Mouse (Mus musculus) liver, adult 2 months (tissue): Measurements from ENCODE around the gene Spryd3. TPM values are rescaled to one million over a fixed set of nuclear protein-coding genes. Genes with fewer than 3 reads are reported as not detected.

Experiments
- DNase-seq: peaks from one replicate; pipeline ENCODE4 v3.0.0-alpha.2; 2011; ENCODE audit warnings: low read depth, low spot score; ENCODE audit errors: extremely low read depth
- H3K27ac ChIP-seq: fragments of 200-500 bp; replicated peaks from 2 replicates; pipeline ENCODE4 v1.5.1; 2012; ENCODE audit warnings: low read depth, mild to moderate bottlenecking, control low read depth, inconsistent platforms, low read length; ENCODE audit not compliant: insufficient read depth
- H3K27me3 ChIP-seq: fragments of 200-500 bp; 2 replicates; pipeline ENCODE4 v1.6.1; 2012; ENCODE audit warnings: mild to moderate bottlenecking, moderate library complexity, low read length, inconsistent platforms; ENCODE audit not compliant: control insufficient read depth, insufficient read depth
- H3K36me3 ChIP-seq: fragments of 200-500 bp; 2 replicates; pipeline ENCODE4 v1.6.1; 2012; ENCODE audit warnings: low read length, inconsistent platforms; ENCODE audit not compliant: control insufficient read depth, insufficient read depth
- H3K4me1 ChIP-seq: fragments of 200-500 bp; 2 replicates; pipeline ENCODE4 v1.6.1; 2011; ENCODE audit warnings: low read length; ENCODE audit not compliant: control insufficient read depth, insufficient read depth
- H3K4me3 ChIP-seq: fragments of 200-500 bp; 2 replicates; pipeline ENCODE4 v1.5.1; 2011; ENCODE audit warnings: low read depth, mild to moderate bottlenecking, control low read depth, low read length, moderate library complexity; ENCODE audit not compliant: insufficient read depth
- H3K79me2 ChIP-seq: fragments of 200-500 bp; 2 replicates; pipeline ENCODE4 v1.6.1; 2012; ENCODE audit warnings: inconsistent platforms, mild to moderate bottlenecking, low read length, moderate library complexity; ENCODE audit not compliant: control insufficient read depth, insufficient read depth
- H3K9ac ChIP-seq: fragments of 200-500 bp; 2 replicates; pipeline ENCODE4 v1.6.1; 2012; ENCODE audit warnings: low read depth, mild to moderate bottlenecking, control low read depth, inconsistent platforms, low read length
- CTCF ChIP-seq: fragments of 200-500 bp; IDR thresholded peaks from 2 replicates; pipeline ENCODE4 v1.5.1; 2011; ENCODE audit warnings: low read depth, low read length, control low read depth
- POLR2A ChIP-seq: fragments of 200-500 bp; IDR thresholded peaks from 2 replicates; pipeline ENCODE4 v1.6.1; 2011; ENCODE audit warnings: low read length, control low read depth; ENCODE audit not compliant: insufficient read depth; ENCODE audit errors: extremely low read depth
- WGBS: fragments of 180-500 bp; shearing (Covaris S2); methylation state at CpG from one replicate; pipeline ENCODE4 v1.1.7; 2018; 5-methylcytosine and 5-hydroxymethylcytosine counted together
- polyA plus RNA-seq: library from polyadenylated mRNA; depleted of rRNA; stranded (reverse); fragments of >200 nt; gene quantifications from 2 replicates; pipeline ENCODE4 v1.2.3, GENCODE M21; 2012; rRNA removed
- total RNA-seq: library from RNA; depleted of rRNA; stranded (reverse); fragments of >200 nt; gene quantifications from 2 replicates; pipeline ENCODE4 v1.2.3, GENCODE M21; 2014; rRNA removed

Spryd3 gene
- 9.2 and 12.1 TPM in 2 replicates for total RNA-seq
- 20.7 and 22.6 TPM in 2 replicates for polyA plus RNA-seq

DNA sequence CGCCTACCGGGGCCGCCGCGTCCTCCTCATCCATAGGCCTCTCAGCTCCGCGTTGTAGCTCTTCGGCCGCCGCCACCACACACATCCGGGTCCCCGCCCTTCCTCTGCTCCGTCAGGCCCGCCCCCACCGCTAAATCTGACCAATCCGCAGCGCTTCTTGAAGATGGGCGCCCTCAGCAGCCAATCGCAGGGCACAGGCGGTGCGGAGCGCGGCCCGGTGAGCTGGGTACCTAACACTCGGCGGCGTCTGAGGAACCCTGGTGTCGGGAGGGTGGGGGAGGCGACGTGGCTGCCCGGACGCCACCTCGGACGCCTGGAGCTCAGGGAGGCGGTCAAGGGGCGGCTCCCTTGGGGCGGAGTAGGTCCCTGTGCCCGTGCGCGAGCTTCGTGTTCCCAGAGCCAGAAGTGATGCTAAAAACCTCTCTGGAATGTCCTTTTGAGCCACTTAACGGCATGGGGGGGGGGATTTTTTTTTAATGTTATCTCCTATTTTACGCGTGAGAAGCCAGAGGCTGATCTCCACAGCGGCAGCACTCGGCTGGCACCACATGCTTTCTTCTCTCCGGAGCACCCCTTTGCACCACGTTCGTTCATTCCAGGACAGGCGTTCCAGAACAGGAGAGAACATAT is at the start of gene Spryd3:
TSS of gene Spryd3 (minus strand) at position 106 of the 630 bp plus-strand sequence.
- H3K27me3 ChIP-seq: no peaks in the 10 kb centered on the region
- WGBS: 2% methylated on average over 50 of the region's 50 CpGs
- H3K79me2 ChIP-seq: no peaks in the 10 kb centered on the region
- peaks cover 6% of the 10 kb centered on the region for H3K4me1 ChIP-seq
- peak within 1 kb of the TSS; percentile 27 for H3K27ac ChIP-seq
- H3K9ac ChIP-seq: peak within 1 kb of the TSS; percentile 76
- peaks cover 3% of the 10 kb centered on the region; the same call in 1 of the 2 replicates for H3K36me3 ChIP-seq
- peak within 1 kb of the TSS; percentile 87 for H3K4me3 ChIP-seq
- TF ChIP-seq POLR2A (0 out of 2 replicates have a peak, but pooled peaks have one; percentile 22), CTCF (0 out of 2 replicates have a peak, but pooled peaks have one; percentile 3)
- peak; percentile 87 for DNase-seq

DNA sequence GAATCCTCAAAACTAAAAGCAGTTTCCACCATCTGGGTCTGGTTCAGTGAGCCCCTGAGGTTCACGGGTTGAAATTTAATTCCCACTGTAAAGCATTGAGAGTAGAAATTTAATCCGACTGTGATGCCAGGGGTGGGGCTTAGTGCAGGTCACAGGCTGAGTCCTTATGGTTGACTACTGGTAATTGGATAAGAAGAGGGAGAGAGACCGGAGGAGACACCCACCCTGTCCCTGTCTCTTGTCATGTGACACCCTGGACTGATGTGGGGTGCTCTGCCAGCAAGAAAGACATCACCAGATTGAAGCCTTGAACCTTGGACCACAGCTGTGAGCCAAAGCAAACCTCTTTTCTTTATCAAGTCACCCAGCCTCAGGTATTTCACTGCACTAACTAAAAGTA is 47.0 kb upstream of the Spryd3 start:
- DNase-seq: peak; percentile 88
- Histone ChIP-seq H3K27me3 (no peaks in the 10 kb centered on the region), H3K36me3 (peaks cover 12% of the 10 kb centered on the region; the same call in 1 of the 2 replicates), H3K9ac (no peak overlapping the region), H3K79me2 (peaks cover 17% of the 10 kb centered on the region; the same call in 1 of the 2 replicates), H3K27ac (no peak overlapping the region), H3K4me3 (no peak overlapping the region), H3K4me1 (peaks cover 45% of the 10 kb centered on the region)
- TF ChIP-seq POLR2A (no peak), CTCF (no peak)
- WGBS: 30% methylated on average over 3 of the region's 3 CpGs

- peak; percentile 54 for DNase-seq
- WGBS: 59% methylated on average over 14 of the region's 14 CpGs
- TF ChIP-seq CTCF (no peak), POLR2A (no peak)
Observed at GRCm38 (mm10) chr15:102179924-102180323, 43.9 kb upstream of the Spryd3 start.

GRCm38 (mm10) chr15:102179106-102179505 is 43.1 kb upstream of the Spryd3 start:
- Histone ChIP-seq H3K27ac (no peak overlapping the region), H3K9ac (no peak overlapping the region), H3K79me2 (no peaks in the 10 kb centered on the region), H3K4me1 (peaks cover 44% of the 10 kb centered on the region), H3K36me3 (peaks cover 14% of the 10 kb centered on the region; the same call in 1 of the 2 replicates), H3K4me3 (no peak overlapping the region), H3K27me3 (no peaks in the 10 kb centered on the region)
- DNase-seq: no peak
- WGBS: 89% methylated on average over 9 of the region's 9 CpGs
- no peak for TF ChIP-seq CTCF
- TF ChIP-seq POLR2A: no peak

More at GRCm38 (mm10) chr15:102179924-102180323, 43.9 kb upstream of the Spryd3 start:
- H3K79me2 ChIP-seq: no peaks in the 10 kb centered on the region
- H3K9ac ChIP-seq: no peak overlapping the region
- no peaks in the 10 kb centered on the region for H3K27me3 ChIP-seq
- no peak overlapping the region for H3K27ac ChIP-seq
- H3K4me3 ChIP-seq: no peak overlapping the region
- peaks cover 18% of the 10 kb centered on the region; the same call in 1 of the 2 replicates for H3K36me3 ChIP-seq
- H3K4me1 ChIP-seq: peaks cover 48% of the 10 kb centered on the region

DNA sequence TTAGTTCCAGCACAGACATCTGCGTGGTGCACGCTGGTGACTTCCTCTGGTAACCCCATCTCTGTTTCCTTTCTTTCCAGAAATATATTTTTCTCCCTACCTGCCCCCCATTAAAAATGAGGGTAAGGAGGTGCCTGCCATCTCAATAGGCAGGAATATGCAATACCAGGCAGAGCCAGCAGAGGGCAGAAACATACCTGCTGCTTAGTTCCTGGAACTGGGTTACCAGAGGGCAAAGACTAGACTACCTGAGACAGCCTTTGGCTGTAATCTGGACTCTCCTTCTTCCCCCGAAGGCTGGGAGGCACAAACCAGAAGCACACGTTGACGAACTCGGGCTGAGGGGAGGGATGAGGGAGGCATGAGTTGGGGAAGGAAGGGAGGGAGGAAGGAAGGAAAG is 42.2 kb upstream of the Spryd3 start:
- no peak for TF ChIP-seq POLR2A
- peak; percentile 67 for TF ChIP-seq CTCF

DNA sequence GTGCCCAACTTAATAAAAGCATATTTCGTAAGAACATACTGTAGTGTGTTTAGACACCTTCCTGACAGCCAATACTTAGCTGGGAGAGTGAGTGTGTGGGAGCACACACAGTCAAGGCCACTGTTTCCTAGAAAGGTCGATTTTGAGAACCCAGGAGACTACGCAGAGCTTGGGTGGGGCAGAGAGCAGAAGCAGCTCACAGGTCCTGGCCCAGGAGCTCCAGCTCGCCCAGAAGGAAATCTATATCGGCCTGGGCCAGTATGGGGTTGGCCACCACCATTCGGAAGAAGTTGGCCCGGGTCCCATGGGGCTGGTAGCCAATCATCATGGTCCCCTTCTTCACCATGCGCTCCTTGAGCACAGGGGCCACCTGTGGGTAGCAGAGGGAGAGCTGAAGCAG is 41.4 kb upstream of the Spryd3 start:
- WGBS: 35% methylated on average over 8 of the region's 8 CpGs
- peak overlapping the region; percentile 48; the same call in 1 of the 2 replicates for H3K27ac ChIP-seq

More for the DNA sequence above, 42.2 kb upstream of the Spryd3 start:
- Histone ChIP-seq H3K9ac (no peak overlapping the region), H3K27ac (no peak overlapping the region), H3K27me3 (no peaks in the 10 kb centered on the region), H3K79me2 (no peaks in the 10 kb centered on the region), H3K4me1 (peaks cover 37% of the 10 kb centered on the region), H3K4me3 (no peak overlapping the region), H3K36me3 (peaks cover 14% of the 10 kb centered on the region; the same call in 1 of the 2 replicates)
- WGBS: 11% methylated on average over 6 of the region's 6 CpGs
- DNase-seq: peak; percentile 72

More for the DNA sequence above, 41.4 kb upstream of the Spryd3 start:
- no peak for DNase-seq
- peaks cover 12% of the 10 kb centered on the region; the same call in 1 of the 2 replicates for H3K36me3 ChIP-seq
- no peak overlapping the region for H3K4me3 ChIP-seq
- H3K27me3 ChIP-seq: no peaks in the 10 kb centered on the region
- no peak overlapping the region for H3K9ac ChIP-seq
- H3K4me1 ChIP-seq: peaks cover 32% of the 10 kb centered on the region
- TF ChIP-seq CTCF (no peak), POLR2A (no peak)
- H3K79me2 ChIP-seq: no peaks in the 10 kb centered on the region
